Mouse (Mus musculus): ENCODE data around the gene Capn12.

Capn12 gene

GRCm38 (mm10) chr7:28881199-28881598, at the start of gene Capn12:
TSS of gene Capn12 (plus strand) at chr7:28881422.
- DNase-seq (ENCODE audit: low spot score), result no peak

- no peak for DNase-seq (ENCODE audit: low spot score)
Measured at GRCm38 (mm10) chr7:28832137-28832536, 49.1 kb upstream of the Capn12 start.

- DNase-seq (ENCODE audit: low spot score), result no peak
Measured at GRCm38 (mm10) chr7:28833723-28834347, 47.4 kb upstream of the Capn12 start, which contains the start of gene Lgals4. TSS of gene Lgals4 (plus strand) at chr7:28833854.

- no peak for DNase-seq (ENCODE audit: low spot score)
Measured at GRCm38 (mm10) chr7:28836936-28837335, 44.3 kb upstream of the Capn12 start.

GRCm38 (mm10) chr7:28838331-28838730, 42.9 kb upstream of the Capn12 start:
- DNase-seq (ENCODE audit: low spot score), result peak; percentile 27

GRCm38 (mm10) chr7:28847273-28847672, 33.9 kb upstream of the Capn12 start:
- no peak for DNase-seq (ENCODE audit: low spot score)

GRCm38 (mm10) chr7:28849700-28850236, 31.5 kb upstream of the Capn12 start:
- peak; percentile 63 for DNase-seq (ENCODE audit: low spot score)

GRCm38 (mm10) chr7:28850642-28851041, 30.6 kb upstream of the Capn12 start:
- DNase-seq (ENCODE audit: low spot score), result no peak

- no peak for DNase-seq (ENCODE audit: low spot score)
Measured at GRCm38 (mm10) chr7:28859953-28860352, 21.3 kb upstream of the Capn12 start.

GRCm38 (mm10) chr7:28860898-28861297, 20.3 kb upstream of the Capn12 start:
- no peak for DNase-seq (ENCODE audit: low spot score)

- DNase-seq (ENCODE audit: low spot score), result no peak
Measured at GRCm38 (mm10) chr7:28862817-28863499, 18.3 kb upstream of the Capn12 start.

GRCm38 (mm10) chr7:28863540-28863939, 17.7 kb upstream of the Capn12 start, which contains the start of gene Lgals7:
TSS of gene Lgals7 (plus strand) at chr7:28863853.
- no peak for DNase-seq (ENCODE audit: low spot score)

GRCm38 (mm10) chr7:28864288-28864750, 16.9 kb upstream of the Capn12 start:
- DNase-seq (ENCODE audit: low spot score), result no peak

- DNase-seq (ENCODE audit: low spot score), result peak; percentile 9
Measured at GRCm38 (mm10) chr7:28865481-28866300, 15.5 kb upstream of the Capn12 start.

GRCm38 (mm10) chr7:28866769-28867507, 14.3 kb upstream of the Capn12 start:
- DNase-seq (ENCODE audit: low spot score), result no peak

GRCm38 (mm10) chr7:28867508-28868340, 13.5 kb upstream of the Capn12 start:
- DNase-seq (ENCODE audit: low spot score), result peak; percentile 78

GRCm38 (mm10) chr7:28870901-28871664, 10.1 kb upstream of the Capn12 start:
- DNase-seq (ENCODE audit: low spot score), result no peak

- no peak for DNase-seq (ENCODE audit: low spot score)
Measured at GRCm38 (mm10) chr7:28874565-28874964, 6.7 kb upstream of the Capn12 start.

GRCm38 (mm10) chr7:28876099-28876498, 5.1 kb upstream of the Capn12 start:
- DNase-seq (ENCODE audit: low spot score), result no peak

GRCm38 (mm10) chr7:28877155-28877554, 4.1 kb upstream of the Capn12 start:
- no peak for DNase-seq (ENCODE audit: low spot score)
